Mouse (Mus musculus): Measurements from ENCODE around the gene Secisbp2. TPM values are rescaled to one million over a fixed set of nuclear protein-coding genes. Genes with fewer than 3 reads are reported as not detected.
"Not testable (repeated sequence)": the region's sequence is repeated elsewhere in the genome, so short reads cannot be mapped to it uniquely, and the experiment has no call there.

Gene Secisbp2
- polyA plus RNA-seq, 1 experiment, result 20.5 TPM

- Histone ChIP-seq H3K27ac (ENCODE audit: insufficient read depth, low read depth, low read length) (no peak overlapping the region), H3K4me3 (ENCODE audit: insufficient read depth, low read length) (no peak overlapping the region), H3K4me1 (ENCODE audit: control insufficient read depth, insufficient read depth, low read length) (no peaks in the 10 kb centered on the region)
- TF ChIP-seq CTCF (IDR thresholded peaks at IDR 0.05; ENCODE audit: low read depth, low read length) (peak; percentile 96), POLR2A (IDR thresholded peaks at IDR 0.05; ENCODE audit: borderline replicate concordance, low read depth, low read length) (no peak)
These were observed 33.6 kb upstream of the Secisbp2 start for GRCm38 (mm10) chr13:51617861-51618260.

GRCm38 (mm10) chr13:51618602-51619001, 32.9 kb upstream of the Secisbp2 start:
- no peaks in the 10 kb centered on the region for H3K4me1 ChIP-seq (ENCODE audit: control insufficient read depth, insufficient read depth, low read length)
- no peak overlapping the region for H3K27ac ChIP-seq (ENCODE audit: insufficient read depth, low read depth, low read length)
- TF ChIP-seq POLR2A (IDR thresholded peaks at IDR 0.05; ENCODE audit: borderline replicate concordance, low read depth, low read length), result no peak
- TF ChIP-seq CTCF (IDR thresholded peaks at IDR 0.05; ENCODE audit: low read depth, low read length), result no peak
- no peak overlapping the region for H3K4me3 ChIP-seq (ENCODE audit: insufficient read depth, low read length)

- H3K27ac ChIP-seq (ENCODE audit: insufficient read depth, low read depth, low read length), result no peak overlapping the region
- H3K4me1 ChIP-seq (ENCODE audit: control insufficient read depth, insufficient read depth, low read length), result no peaks in the 10 kb centered on the region
- TF ChIP-seq POLR2A (IDR thresholded peaks at IDR 0.05; ENCODE audit: borderline replicate concordance, low read depth, low read length), result no peak
- no peak for TF ChIP-seq CTCF (IDR thresholded peaks at IDR 0.05; ENCODE audit: low read depth, low read length)
- no peak overlapping the region for H3K4me3 ChIP-seq (ENCODE audit: insufficient read depth, low read length)
These were observed 28.9 kb upstream of the Secisbp2 start for GRCm38 (mm10) chr13:51622626-51623025.

GRCm38 (mm10) chr13:51623678-51624077, 27.8 kb upstream of the Secisbp2 start:
- TF ChIP-seq POLR2A (IDR thresholded peaks at IDR 0.05; ENCODE audit: borderline replicate concordance, low read depth, low read length) (no peak), CTCF (IDR thresholded peaks at IDR 0.05; ENCODE audit: low read depth, low read length) (no peak)
- no peaks in the 10 kb centered on the region for H3K4me1 ChIP-seq (ENCODE audit: control insufficient read depth, insufficient read depth, low read length)
- no peak overlapping the region for H3K4me3 ChIP-seq (ENCODE audit: insufficient read depth, low read length)
- H3K27ac ChIP-seq (ENCODE audit: insufficient read depth, low read depth, low read length), result no peak overlapping the region

- Histone ChIP-seq H3K27ac (ENCODE audit: insufficient read depth, low read depth, low read length) (no peak overlapping the region), H3K4me1 (ENCODE audit: control insufficient read depth, insufficient read depth, low read length) (no peaks in the 10 kb centered on the region), H3K4me3 (ENCODE audit: insufficient read depth, low read length) (no peak overlapping the region)
- no peak for TF ChIP-seq POLR2A (IDR thresholded peaks at IDR 0.05; ENCODE audit: borderline replicate concordance, low read depth, low read length)
- TF ChIP-seq CTCF (IDR thresholded peaks at IDR 0.05; ENCODE audit: low read depth, low read length), result no peak
These were observed 23.1 kb upstream of the Secisbp2 start for GRCm38 (mm10) chr13:51628273-51628848.

GRCm38 (mm10) chr13:51631354-51631992, 20.0 kb upstream of the Secisbp2 start:
- Histone ChIP-seq H3K4me3 (ENCODE audit: insufficient read depth, low read length) (no peak overlapping the region), H3K27ac (ENCODE audit: insufficient read depth, low read depth, low read length) (no peak overlapping the region), H3K4me1 (ENCODE audit: control insufficient read depth, insufficient read depth, low read length) (no peaks in the 10 kb centered on the region)
- TF ChIP-seq POLR2A (IDR thresholded peaks at IDR 0.05; ENCODE audit: borderline replicate concordance, low read depth, low read length), result no peak
- no peak for TF ChIP-seq CTCF (IDR thresholded peaks at IDR 0.05; ENCODE audit: low read depth, low read length)

- TF ChIP-seq POLR2A (IDR thresholded peaks at IDR 0.05; ENCODE audit: borderline replicate concordance, low read depth, low read length) (no peak), CTCF (IDR thresholded peaks at IDR 0.05; ENCODE audit: low read depth, low read length) (no peak)
- H3K4me1 ChIP-seq (ENCODE audit: control insufficient read depth, insufficient read depth, low read length), result no peaks in the 10 kb centered on the region
- no peak overlapping the region for H3K4me3 ChIP-seq (ENCODE audit: insufficient read depth, low read length)
- no peak overlapping the region for H3K27ac ChIP-seq (ENCODE audit: insufficient read depth, low read depth, low read length)
These were observed 18.8 kb upstream of the Secisbp2 start for GRCm38 (mm10) chr13:51632560-51633218.

GRCm38 (mm10) chr13:51635384-51635783, 16.1 kb upstream of the Secisbp2 start:
- not testable (repeated sequence) for H3K27ac ChIP-seq (ENCODE audit: insufficient read depth, low read depth, low read length); H3K4me3 ChIP-seq (ENCODE audit: insufficient read depth, low read length)

GRCm38 (mm10) chr13:51638958-51639357, 12.5 kb upstream of the Secisbp2 start:
- H3K4me3 ChIP-seq (ENCODE audit: insufficient read depth, low read length), result no peak overlapping the region
- no peak for TF ChIP-seq POLR2A (IDR thresholded peaks at IDR 0.05; ENCODE audit: borderline replicate concordance, low read depth, low read length)
- no peak for TF ChIP-seq CTCF (IDR thresholded peaks at IDR 0.05; ENCODE audit: low read depth, low read length)
- peaks cover 2% of the 10 kb centered on the region; the same call in 1 of the 2 replicates for H3K4me1 ChIP-seq (ENCODE audit: control insufficient read depth, insufficient read depth, low read length)
- peak overlapping the region; percentile 16; the same call in 1 of the 2 replicates for H3K27ac ChIP-seq (ENCODE audit: insufficient read depth, low read depth, low read length)

More at GRCm38 (mm10) chr13:51635384-51635783, 16.1 kb upstream of the Secisbp2 start:
- not testable (repeated sequence) for H3K4me1 ChIP-seq (ENCODE audit: control insufficient read depth, insufficient read depth, low read length)

- no peak for TF ChIP-seq CTCF (IDR thresholded peaks at IDR 0.05; ENCODE audit: low read depth, low read length)
- no peak for TF ChIP-seq POLR2A (IDR thresholded peaks at IDR 0.05; ENCODE audit: borderline replicate concordance, low read depth, low read length)
- H3K27ac ChIP-seq (ENCODE audit: insufficient read depth, low read depth, low read length), result no peak overlapping the region
- H3K4me3 ChIP-seq (ENCODE audit: insufficient read depth, low read length), result no peak overlapping the region
- H3K4me1 ChIP-seq (ENCODE audit: control insufficient read depth, insufficient read depth, low read length), result peaks cover 2% of the 10 kb centered on the region; the same call in 1 of the 2 replicates
These were observed 10.1 kb upstream of the Secisbp2 start for GRCm38 (mm10) chr13:51641424-51641823.
